Comparison of ENCODE assay signal across 12 mouse cellular contexts in genomic region chr5:92560201-92560600, GRCm38 (mm10). TPM values are rescaled to one million over a fixed set of nuclear protein-coding genes. Genes with fewer than 3 reads are reported as not detected.
"Had no signal": no experiment of that assay in that cellular context is flagged by ENCODE, and none has a peak within 500 bp of the region (broad histone marks: within the 10 kb centered on the region; RNA-seq: fewer than 3 reads in every experiment).

No protein-coding gene starts in this region.

- H3K36me3 ChIP-seq: liver, embryonic 13.5 days; midbrain, embryonic 13.5 days had no signal

- H3K4me2 ChIP-seq: liver, embryonic 13.5 days; midbrain, embryonic 13.5 days had no signal

- H3K4me1 ChIP-seq: liver, embryonic 13.5 days; midbrain, embryonic 13.5 days had no signal

- H3K27ac ChIP-seq: left cerebral cortex, adult 2 months; liver, embryonic 13.5 days; midbrain, embryonic 13.5 days had no signal

- H3K27me3 ChIP-seq: liver, embryonic 13.5 days; midbrain, embryonic 13.5 days had no signal

- H3K4me3 ChIP-seq: left cerebral cortex, adult 2 months; liver, embryonic 13.5 days; midbrain, embryonic 13.5 days had no signal

- ATAC-seq: liver, postnatal 0 days; midbrain, embryonic 13.5 days had no signal

- H3K9ac ChIP-seq: liver, embryonic 13.5 days; liver, postnatal 0 days; midbrain, embryonic 13.5 days had no signal

- H3K9me3 ChIP-seq: liver, embryonic 13.5 days; midbrain, embryonic 13.5 days had no signal

- DNase-seq: kidney, adult 8-10 months; kidney, postnatal 25 days; liver; liver, embryonic 13.5 days; liver, postnatal 0 days; lung, postnatal 36 days; right cerebral cortex, postnatal 14 days; thymus, postnatal 4 days had no signal

RNA-seq across cellular contexts. Expression of gene Fam47e, which starts 5.3 kb away (rescaled TPM):
- total RNA-seq: left cerebral cortex, adult 2 months; megakaryocyte progenitor cell, adult 5-6 weeks had no signal
- polyA plus RNA-seq: limb, embryonic 11.5 days; midbrain, embryonic 13.5 days had no signal
